Mouse (Mus musculus) embryonic fibroblast, embryonic 13.5 days (primary cell): ENCODE results near the gene Dbn1. TPM values are rescaled to one million over a fixed set of nuclear protein-coding genes. Genes with fewer than 3 reads are reported as not detected.

Source experiments
- H3K27ac ChIP-seq: 2 replicates; pipeline ENCODE4 v1.5.1; 2012; ENCODE audit warnings: low read length, control low read depth, inconsistent platforms; ENCODE audit not compliant: insufficient read depth
- H3K4me1 ChIP-seq: 2 replicates; pipeline ENCODE4 v1.6.1; 2011; ENCODE audit warnings: low read length; ENCODE audit not compliant: control insufficient read depth, insufficient read depth
- H3K4me3 ChIP-seq: 2 replicates; pipeline ENCODE4 v1.5.1; 2011; ENCODE audit warnings: mild to moderate bottlenecking, control low read depth, low read length; ENCODE audit not compliant: insufficient read depth
- CTCF ChIP-seq: IDR thresholded peaks from 2 replicates; pipeline ENCODE4 v1.5.1; 2011; ENCODE audit warnings: mild to moderate bottlenecking, control low read depth, low read length, moderate library complexity, borderline replicate concordance; ENCODE audit not compliant: insufficient read depth
- POLR2A ChIP-seq: IDR thresholded peaks from 2 replicates; pipeline ENCODE4 v1.6.1; 2011; ENCODE audit warnings: low read depth, mild to moderate bottlenecking, control low read depth, low read length, moderate library complexity
- polyA plus RNA-seq: library from polyadenylated mRNA; stranded (reverse); fragments of >200 nt; gene quantifications from 2 replicates; pipeline ENCODE4 v1.2.4, GENCODE M21; 2011; ENCODE audit warnings: low read depth; ENCODE audit not compliant: missing spikeins, insufficient read length

Dbn1 gene
- polyA plus RNA-seq, 1 experiment: 105 TPM

- Histone ChIP-seq H3K27ac (no peak overlapping the region), H3K4me3 (no peak overlapping the region), H3K4me1 (peaks cover 21% of the 10 kb centered on the region)
- TF ChIP-seq POLR2A (no peak), CTCF (no peak)
Measured at GRCm38 (mm10) chr13:55479929-55480328, 8.0 kb downstream of the Dbn1 start.

- Histone ChIP-seq H3K4me1 (peaks cover 17% of the 10 kb centered on the region), H3K4me3 (no peak overlapping the region), H3K27ac (no peak overlapping the region)
- TF ChIP-seq POLR2A: no peak
- TF ChIP-seq CTCF: no peak
Measured at GRCm38 (mm10) chr13:55479008-55479407, 8.9 kb downstream of the Dbn1 start.

GRCm38 (mm10) chr13:55478036-55478435 lies 9.9 kb downstream of the Dbn1 start:
- no peak overlapping the region for H3K4me3 ChIP-seq
- TF ChIP-seq CTCF: peak; percentile 49; the same call in 1 of the 2 replicates
- TF ChIP-seq POLR2A: no peak
- H3K27ac ChIP-seq: no peak overlapping the region
- peaks cover 7% of the 10 kb centered on the region for H3K4me1 ChIP-seq

GRCm38 (mm10) chr13:55477492-55477891 lies 10.4 kb downstream of the Dbn1 start:
- no peak for TF ChIP-seq CTCF
- no peak for TF ChIP-seq POLR2A
- H3K27ac ChIP-seq: no peak overlapping the region
- no peak overlapping the region for H3K4me3 ChIP-seq
- peaks cover 3% of the 10 kb centered on the region for H3K4me1 ChIP-seq

GRCm38 (mm10) chr13:55476256-55476655 lies 11.7 kb downstream of the Dbn1 start:
- TF ChIP-seq POLR2A: no peak
- TF ChIP-seq CTCF: no peak
- Histone ChIP-seq H3K4me3 (no peak overlapping the region), H3K4me1 (no peaks in the 10 kb centered on the region; the same call in 1 of the 2 replicates), H3K27ac (no peak overlapping the region)

GRCm38 (mm10) chr13:55475750-55476149 lies 12.2 kb downstream of the Dbn1 start:
- no peaks in the 10 kb centered on the region; the same call in 1 of the 2 replicates for H3K4me1 ChIP-seq
- no peak overlapping the region for H3K27ac ChIP-seq
- H3K4me3 ChIP-seq: no peak overlapping the region
- TF ChIP-seq POLR2A (no peak), CTCF (no peak)

- TF ChIP-seq POLR2A (no peak), CTCF (no peak)
- no peak overlapping the region for H3K27ac ChIP-seq
- H3K4me1 ChIP-seq: no peaks in the 10 kb centered on the region; the same call in 1 of the 2 replicates
- H3K4me3 ChIP-seq: no peak overlapping the region
Measured at GRCm38 (mm10) chr13:55474621-55475069, 13.3 kb downstream of the Dbn1 start.

GRCm38 (mm10) chr13:55473961-55474360 lies 13.9 kb downstream of the Dbn1 start:
- Histone ChIP-seq H3K27ac (no peak overlapping the region), H3K4me3 (no peak overlapping the region), H3K4me1 (no peaks in the 10 kb centered on the region; the same call in 1 of the 2 replicates)
- TF ChIP-seq POLR2A (no peak), CTCF (no peak)

- H3K27ac ChIP-seq: peak overlapping the region; percentile 15; the same call in 1 of the 2 replicates
- TF ChIP-seq POLR2A (no peak), CTCF (peak; percentile 25; the same call in 1 of the 2 replicates)
- peak overlapping the region; percentile 42 for H3K4me3 ChIP-seq
- H3K4me1 ChIP-seq: no peaks in the 10 kb centered on the region; the same call in 1 of the 2 replicates
Measured at GRCm38 (mm10) chr13:55473076-55473831, 14.7 kb downstream of the Dbn1 start.
